Mouse (Mus musculus): Measurements from ENCODE around the gene Rasal1.

- TF ChIP-seq CTCF (IDR thresholded peaks at IDR 0.05; ENCODE audit: borderline replicate concordance, control insufficient read depth, extremely low read depth, insufficient read depth, low read length, poor library complexity) (no peak), POLR2A (IDR thresholded peaks at IDR 0.05; ENCODE audit: control insufficient read depth, extremely low read depth, insufficient read depth, low read length, poor library complexity) (no peak)
Observed at GRCm38 (mm10) chr5:120677516-120677915, 28.9 kb downstream of the Rasal1 start.
